Mouse (Mus musculus): ENCODE data around the gene Fbxo5. TPM values are rescaled to one million over a fixed set of nuclear protein-coding genes. Genes with fewer than 3 reads are reported as not detected.
A peak's percentile ranks its signal among the peaks of the same experiment; 100 is the strongest.

The Fbxo5 gene
- polyA plus RNA-seq, 1 experiment from 2014 or later = 19.8 TPM

GRCm38 (mm10) chr10:5806996-5807395 lies 1.6 kb upstream of the Fbxo5 start:
- H3K9ac ChIP-seq = no peak overlapping the region
- no peak overlapping the region for H3K4me2 ChIP-seq
- H3K4me3 ChIP-seq = no peak overlapping the region
- peaks cover 9% of the 10 kb centered on the region for H3K36me3 ChIP-seq
- no peak for ATAC-seq (ENCODE audit: low FRiP score)
- no peak overlapping the region for H3K27ac ChIP-seq
- peaks cover 24% of the 10 kb centered on the region for H3K4me1 ChIP-seq (replicated peaks)
- no peaks in the 10 kb centered on the region for H3K27me3 ChIP-seq
- 80% methylated on average over 4 of the region's 4 CpGs for WGBS
- H3K9me3 ChIP-seq = no peaks in the 10 kb centered on the region

- peak overlapping the region; percentile 88 for H3K27ac ChIP-seq
- ATAC-seq (ENCODE audit: low FRiP score) = peak; percentile 1; the same call in 1 of the 2 replicates
- H3K36me3 ChIP-seq = peaks cover 8% of the 10 kb centered on the region
- H3K9me3 ChIP-seq = no peaks in the 10 kb centered on the region
- peaks cover 24% of the 10 kb centered on the region for H3K4me1 ChIP-seq (replicated peaks)
- peak overlapping the region; percentile 99 for H3K4me2 ChIP-seq
- H3K9ac ChIP-seq = peak overlapping the region; percentile 65
- whole genome bisulfite sequencing = 21% methylated on average over 8 of the region's 8 CpGs
- H3K27me3 ChIP-seq = no peaks in the 10 kb centered on the region
- H3K4me3 ChIP-seq = peak overlapping the region; percentile 63
Observed at GRCm38 (mm10) chr10:5806416-5806815, 1.0 kb upstream of the Fbxo5 start.

- no peaks in the 10 kb centered on the region for H3K27me3 ChIP-seq
- H3K9me3 ChIP-seq = no peaks in the 10 kb centered on the region
- ATAC-seq (ENCODE audit: low FRiP score) = peak; percentile 96
- H3K36me3 ChIP-seq = peaks cover 13% of the 10 kb centered on the region
- peak overlapping the region; percentile 63 for H3K4me3 ChIP-seq
- peak overlapping the region; percentile 99 for H3K4me2 ChIP-seq
- peaks cover 24% of the 10 kb centered on the region for H3K4me1 ChIP-seq (replicated peaks)
- H3K9ac ChIP-seq = peak overlapping the region; percentile 65
- H3K27ac ChIP-seq = peak overlapping the region; percentile 88
- WGBS = under 1% methylated on average over 43 of the region's 43 CpGs
Observed at GRCm38 (mm10) chr10:5805731-5806307, 419 bp upstream of the Fbxo5 start.

- peak overlapping the region; percentile 99 for H3K4me2 ChIP-seq
- under 1% methylated on average over 24 of the region's 24 CpGs for WGBS
- peak overlapping the region; percentile 69 for H3K9ac ChIP-seq
- H3K27ac ChIP-seq = no peak overlapping the region
- peaks cover 24% of the 10 kb centered on the region for H3K4me1 ChIP-seq (replicated peaks)
- no peaks in the 10 kb centered on the region for H3K27me3 ChIP-seq
- ATAC-seq (ENCODE audit: low FRiP score) = peak; percentile 38
- no peaks in the 10 kb centered on the region for H3K9me3 ChIP-seq
- peak overlapping the region; percentile 63 for H3K4me3 ChIP-seq
- peaks cover 18% of the 10 kb centered on the region for H3K36me3 ChIP-seq
Observed at GRCm38 (mm10) chr10:5804691-5805156, 676 bp downstream of the Fbxo5 start.

GRCm38 (mm10) chr10:5803739-5804138 lies 1.7 kb downstream of the Fbxo5 start:
- Histone ChIP-seq H3K27me3 (no peaks in the 10 kb centered on the region), H3K9me3 (no peaks in the 10 kb centered on the region), H3K36me3 (peaks cover 21% of the 10 kb centered on the region), H3K9ac (peak overlapping the region; percentile 14; the same call in 1 of the 2 replicates), H3K27ac (no peak overlapping the region), H3K4me1 (replicated peaks) (peaks cover 24% of the 10 kb centered on the region), H3K4me2 (peak overlapping the region; percentile 99), H3K4me3 (peak overlapping the region; percentile 26)
- 3% methylated on average over 1 of the region's 1 CpGs for WGBS
- ATAC-seq (ENCODE audit: low FRiP score) = no peak

- no peak for ATAC-seq (ENCODE audit: low FRiP score)
- H3K9me3 ChIP-seq = no peaks in the 10 kb centered on the region
- H3K4me1 ChIP-seq (replicated peaks) = peaks cover 24% of the 10 kb centered on the region
- H3K4me3 ChIP-seq = peak overlapping the region; percentile 26; the same call in 1 of the 2 replicates
- no peaks in the 10 kb centered on the region for H3K27me3 ChIP-seq
- H3K36me3 ChIP-seq = peaks cover 29% of the 10 kb centered on the region
- WGBS = 38% methylated on average over 6 of the region's 6 CpGs
- peak overlapping the region; percentile 99 for H3K4me2 ChIP-seq
- H3K9ac ChIP-seq = peak overlapping the region; percentile 43; the same call in 1 of the 2 replicates
- H3K27ac ChIP-seq = no peak overlapping the region
Observed at GRCm38 (mm10) chr10:5802866-5803265, 2.5 kb downstream of the Fbxo5 start.

GRCm38 (mm10) chr10:5800490-5800889 lies 4.9 kb downstream of the Fbxo5 start:
- H3K36me3 ChIP-seq = peaks cover 29% of the 10 kb centered on the region
- H3K9me3 ChIP-seq = no peaks in the 10 kb centered on the region
- no peak for ATAC-seq (ENCODE audit: low FRiP score)
- no peak overlapping the region for H3K27ac ChIP-seq
- H3K4me3 ChIP-seq = no peak overlapping the region
- no peak overlapping the region for H3K4me2 ChIP-seq
- no peak overlapping the region for H3K9ac ChIP-seq
- WGBS = 98% methylated on average over 1 of the region's 1 CpGs
- H3K27me3 ChIP-seq = no peaks in the 10 kb centered on the region
- H3K4me1 ChIP-seq (replicated peaks) = peaks cover 24% of the 10 kb centered on the region

GRCm38 (mm10) chr10:5798069-5798468 lies 7.3 kb downstream of the Fbxo5 start:
- no peaks in the 10 kb centered on the region for H3K9me3 ChIP-seq
- H3K27me3 ChIP-seq = no peaks in the 10 kb centered on the region
- no peak overlapping the region for H3K4me2 ChIP-seq
- ATAC-seq (ENCODE audit: low FRiP score) = no peak
- H3K36me3 ChIP-seq = peaks cover 29% of the 10 kb centered on the region
- H3K4me1 ChIP-seq (replicated peaks) = peaks cover 6% of the 10 kb centered on the region
- no peak overlapping the region for H3K27ac ChIP-seq
- H3K9ac ChIP-seq = no peak overlapping the region
- WGBS = 87% methylated on average over 4 of the region's 4 CpGs
- H3K4me3 ChIP-seq = no peak overlapping the region

- ATAC-seq (ENCODE audit: low FRiP score) = no peak
- 23% methylated on average over 12 of the region's 12 CpGs for WGBS
- H3K4me2 ChIP-seq = no peak overlapping the region
Observed at GRCm38 (mm10) chr10:5790657-5791056, 14.7 kb downstream of the Fbxo5 start.

GRCm38 (mm10) chr10:5786923-5787322 lies 18.5 kb downstream of the Fbxo5 start:
- WGBS = 27% methylated on average over 4 of the region's 4 CpGs
- no peak overlapping the region for H3K27ac ChIP-seq
- H3K4me2 ChIP-seq = no peak overlapping the region
- H3K36me3 ChIP-seq = no peaks in the 10 kb centered on the region
- no peak overlapping the region for H3K4me3 ChIP-seq
- H3K27me3 ChIP-seq = no peaks in the 10 kb centered on the region
- no peak for ATAC-seq (ENCODE audit: low FRiP score)
- H3K4me1 ChIP-seq (replicated peaks) = no peaks in the 10 kb centered on the region
- no peak overlapping the region for H3K9ac ChIP-seq
- no peaks in the 10 kb centered on the region for H3K9me3 ChIP-seq

More at GRCm38 (mm10) chr10:5790657-5791056, 14.7 kb downstream of the Fbxo5 start:
- Histone ChIP-seq H3K27ac (no peak overlapping the region), H3K9ac (no peak overlapping the region), H3K4me3 (no peak overlapping the region), H3K4me1 (replicated peaks) (no peaks in the 10 kb centered on the region), H3K9me3 (no peaks in the 10 kb centered on the region), H3K36me3 (no peaks in the 10 kb centered on the region), H3K27me3 (no peaks in the 10 kb centered on the region)

Other genes starting within 250 kb of the Fbxo5 start
- 1.3 and 1.8 TPM in 2 replicates for gene Myct1, start 211.8 kb downstream of the Fbxo5 start, polyA plus RNA-seq (2015; fragmentation: Nextera tagmentation; extraction: Ambion mirVana)
- gene Vip, start 166.4 kb downstream of the Fbxo5 start, polyA plus RNA-seq (2015; fragmentation: Nextera tagmentation; extraction: Ambion mirVana) = 1.2 and 1.4 TPM in 2 replicates
- gene Mtrf1l, start 18.3 kb upstream of the Fbxo5 start, polyA plus RNA-seq (2015; fragmentation: Nextera tagmentation; extraction: Ambion mirVana) = 11.5 and 12.6 TPM in 2 replicates
- 14.7 and 15.9 TPM in 2 replicates for gene Rgs17, start 116.8 kb upstream of the Fbxo5 start, polyA plus RNA-seq (2015; fragmentation: Nextera tagmentation; extraction: Ambion mirVana)